Mouse (Mus musculus): ENCODE data around the gene Pes1. TPM values are rescaled to one million over a fixed set of nuclear protein-coding genes. Genes with fewer than 3 reads are reported as not detected.

Pes1 gene
- polyA plus RNA-seq (2015; fragmentation: Nextera tagmentation; extraction: Ambion mirVana), result 60.7 and 60.9 TPM in 2 replicates

GRCm38 (mm10) chr11:3963610-3964415 lies at the start of gene Pes1:
Gene Pes1 (plus strand): TSS chr11:3963975.
- H3K4me3 ChIP-seq, result peak within 1 kb of the TSS; percentile 76
- H3K9ac ChIP-seq, result peak within 1 kb of the TSS; percentile 80
- peaks cover 24% of the 10 kb centered on the region for H3K4me1 ChIP-seq (replicated peaks)
- peak within 1 kb of the TSS; percentile 44; the same call in 1 of the 2 replicates for H3K27ac ChIP-seq
- no peaks in the 10 kb centered on the region for H3K27me3 ChIP-seq
- H3K4me2 ChIP-seq, result peak within 1 kb of the TSS; percentile 94
- no peaks in the 10 kb centered on the region for H3K9me3 ChIP-seq
- WGBS, result under 1% methylated on average over 31 of the region's 31 CpGs
- peaks cover 7% of the 10 kb centered on the region for H3K36me3 ChIP-seq
- ATAC-seq (ENCODE audit: low FRiP score), result peak; percentile 95

GRCm38 (mm10) chr11:3914109-3914840 lies 49.5 kb upstream of the Pes1 start, which contains the start of gene Slc35e4:
Gene Slc35e4 (minus strand): TSS chr11:3914664.
- H3K9me3 ChIP-seq, result no peaks in the 10 kb centered on the region
- peak within 1 kb of the TSS; percentile 77 for H3K27ac ChIP-seq
- H3K4me3 ChIP-seq, result peak within 1 kb of the TSS; percentile 62
- WGBS, result under 1% methylated on average over 28 of the region's 28 CpGs
- H3K4me1 ChIP-seq (replicated peaks), result peaks cover 45% of the 10 kb centered on the region
- H3K27me3 ChIP-seq, result 0 out of 2 replicates have a peak, but pooled peaks cover 5% of the 10 kb centered on the region
- peak; percentile 59 for ATAC-seq (ENCODE audit: low FRiP score)
- no peaks in the 10 kb centered on the region for H3K36me3 ChIP-seq
- H3K9ac ChIP-seq, result peak within 1 kb of the TSS; percentile 81
- peak within 1 kb of the TSS; percentile 89 for H3K4me2 ChIP-seq

GRCm38 (mm10) chr11:3918738-3919137 lies 45.0 kb upstream of the Pes1 start:
- 59% methylated on average over 1 of the region's 1 CpGs for WGBS
- Histone ChIP-seq H3K27ac (no peak overlapping the region), H3K27me3 (0 out of 2 replicates have a peak, but pooled peaks cover 5% of the 10 kb centered on the region), H3K9me3 (no peaks in the 10 kb centered on the region), H3K4me3 (no peak overlapping the region), H3K36me3 (peaks cover 12% of the 10 kb centered on the region), H3K4me1 (replicated peaks) (peaks cover 6% of the 10 kb centered on the region), H3K4me2 (no peak overlapping the region), H3K9ac (no peak overlapping the region)
- no peak for ATAC-seq (ENCODE audit: low FRiP score)

GRCm38 (mm10) chr11:3920476-3920875 lies 43.3 kb upstream of the Pes1 start:
- no peak overlapping the region for H3K4me2 ChIP-seq
- H3K9me3 ChIP-seq, result no peaks in the 10 kb centered on the region
- no peak overlapping the region for H3K9ac ChIP-seq
- 0 out of 2 replicates have a peak, but pooled peaks cover 5% of the 10 kb centered on the region for H3K27me3 ChIP-seq
- WGBS, result 87% methylated on average over 7 of the region's 7 CpGs
- H3K4me3 ChIP-seq, result no peak overlapping the region
- peaks cover 21% of the 10 kb centered on the region for H3K36me3 ChIP-seq
- no peaks in the 10 kb centered on the region for H3K4me1 ChIP-seq (replicated peaks)
- ATAC-seq (ENCODE audit: low FRiP score), result no peak
- no peak overlapping the region for H3K27ac ChIP-seq

GRCm38 (mm10) chr11:3921281-3921850 lies 42.4 kb upstream of the Pes1 start:
- no peaks in the 10 kb centered on the region for H3K9me3 ChIP-seq
- no peak overlapping the region for H3K4me3 ChIP-seq
- WGBS, result 24% methylated on average over 8 of the region's 8 CpGs
- no peak overlapping the region for H3K9ac ChIP-seq
- H3K36me3 ChIP-seq, result peaks cover 30% of the 10 kb centered on the region
- H3K27ac ChIP-seq, result no peak overlapping the region
- H3K27me3 ChIP-seq, result no peaks in the 10 kb centered on the region
- no peak for ATAC-seq (ENCODE audit: low FRiP score)
- H3K4me1 ChIP-seq (replicated peaks), result no peaks in the 10 kb centered on the region
- H3K4me2 ChIP-seq, result no peak overlapping the region

GRCm38 (mm10) chr11:3922115-3922514 lies 41.7 kb upstream of the Pes1 start:
- H3K4me2 ChIP-seq, result no peak overlapping the region
- H3K36me3 ChIP-seq, result peaks cover 36% of the 10 kb centered on the region
- no peaks in the 10 kb centered on the region for H3K4me1 ChIP-seq (replicated peaks)
- H3K27me3 ChIP-seq, result no peaks in the 10 kb centered on the region
- H3K9ac ChIP-seq, result no peak overlapping the region
- H3K9me3 ChIP-seq, result no peaks in the 10 kb centered on the region
- no peak overlapping the region for H3K4me3 ChIP-seq
- 96% methylated on average over 9 of the region's 9 CpGs for WGBS
- H3K27ac ChIP-seq, result no peak overlapping the region
- ATAC-seq (ENCODE audit: low FRiP score), result no peak

GRCm38 (mm10) chr11:3922731-3923130 lies 41.0 kb upstream of the Pes1 start:
- Histone ChIP-seq H3K9ac (no peak overlapping the region), H3K9me3 (no peaks in the 10 kb centered on the region), H3K27ac (no peak overlapping the region), H3K27me3 (no peaks in the 10 kb centered on the region), H3K36me3 (peaks cover 36% of the 10 kb centered on the region), H3K4me1 (replicated peaks) (no peaks in the 10 kb centered on the region), H3K4me2 (no peak overlapping the region), H3K4me3 (no peak overlapping the region)
- 93% methylated on average over 6 of the region's 6 CpGs for WGBS
- no peak for ATAC-seq (ENCODE audit: low FRiP score)

- H3K4me3 ChIP-seq, result no peak overlapping the region
- WGBS, result 90% methylated on average over 10 of the region's 10 CpGs
- ATAC-seq (ENCODE audit: low FRiP score), result no peak
These were observed 37.9 kb upstream of the Pes1 start for GRCm38 (mm10) chr11:3925916-3926315.

GRCm38 (mm10) chr11:3930019-3930418 lies 33.8 kb upstream of the Pes1 start:
- H3K36me3 ChIP-seq, result peaks cover 16% of the 10 kb centered on the region
- H3K9me3 ChIP-seq, result no peaks in the 10 kb centered on the region
- ATAC-seq (ENCODE audit: low FRiP score), result no peak
- H3K27ac ChIP-seq, result no peak overlapping the region
- H3K27me3 ChIP-seq, result no peaks in the 10 kb centered on the region
- H3K9ac ChIP-seq, result no peak overlapping the region
- 87% methylated on average over 4 of the region's 4 CpGs for WGBS
- no peak overlapping the region for H3K4me2 ChIP-seq
- H3K4me1 ChIP-seq (replicated peaks), result peaks cover 17% of the 10 kb centered on the region
- H3K4me3 ChIP-seq, result no peak overlapping the region

More at GRCm38 (mm10) chr11:3925916-3926315, 37.9 kb upstream of the Pes1 start:
- Histone ChIP-seq H3K27ac (no peak overlapping the region), H3K36me3 (peaks cover 36% of the 10 kb centered on the region), H3K9ac (no peak overlapping the region), H3K9me3 (no peaks in the 10 kb centered on the region), H3K27me3 (no peaks in the 10 kb centered on the region), H3K4me1 (replicated peaks) (peaks cover 4% of the 10 kb centered on the region), H3K4me2 (no peak overlapping the region)

GRCm38 (mm10) chr11:3930931-3931330 lies 32.8 kb upstream of the Pes1 start:
- no peaks in the 10 kb centered on the region for H3K27me3 ChIP-seq
- no peak for ATAC-seq (ENCODE audit: low FRiP score)
- 17% methylated on average over 6 of the region's 6 CpGs for WGBS

GRCm38 (mm10) chr11:3931511-3932211 lies 32.1 kb upstream of the Pes1 start, which contains the start of gene Tcn2:
Gene Tcn2 (minus strand): TSS chr11:3932159.
- Histone ChIP-seq H3K4me2 (peak within 1 kb of the TSS; percentile 76), H3K9me3 (no peaks in the 10 kb centered on the region), H3K4me1 (replicated peaks) (peaks cover 17% of the 10 kb centered on the region), H3K9ac (peak within 1 kb of the TSS; percentile 64), H3K4me3 (peak within 1 kb of the TSS; percentile 50), H3K27ac (no peak within 1 kb of the TSS), H3K27me3 (no peaks in the 10 kb centered on the region), H3K36me3 (peaks cover 3% of the 10 kb centered on the region)
- under 1% methylated on average over 20 of the region's 26 CpGs for WGBS
- ATAC-seq (ENCODE audit: low FRiP score), result peak; percentile 86

More at GRCm38 (mm10) chr11:3930931-3931330, 32.8 kb upstream of the Pes1 start:
- peak overlapping the region; percentile 64 for H3K9ac ChIP-seq
- H3K9me3 ChIP-seq, result no peaks in the 10 kb centered on the region
- H3K27ac ChIP-seq, result no peak overlapping the region
- peak overlapping the region; percentile 76 for H3K4me2 ChIP-seq
- peaks cover 17% of the 10 kb centered on the region for H3K4me1 ChIP-seq (replicated peaks)
- H3K4me3 ChIP-seq, result peak overlapping the region; percentile 50
- H3K36me3 ChIP-seq, result peaks cover 10% of the 10 kb centered on the region
